Mouse (Mus musculus) hindbrain, embryonic 16.5 days (tissue): ENCODE results near the gene Psma1. TPM values are rescaled to one million over a fixed set of nuclear protein-coding genes. Genes with fewer than 3 reads are reported as not detected.

Experiments
- ATAC-seq: fragments of 200-750 bp; cut with Nextera tagmentation; 2 replicates; pipeline ENCODE4 v1.8.0; 2017; ENCODE audit warnings: moderate TSS enrichment, moderate library complexity
- H3K27ac ChIP-seq: fragments of 300-500 bp; sonication (generic); 2 replicates; pipeline ENCODE4 v1.5.1; 2014; ENCODE audit warnings: low read depth, mild to moderate bottlenecking, control low read depth, low read length, moderate library complexity
- H3K27me3 ChIP-seq: fragments of 300-500 bp; sonication (generic); replicated peaks from 2 replicates; pipeline ENCODE4 v1.6.1; 2014; ENCODE audit warnings: low read length; ENCODE audit not compliant: control insufficient read depth, insufficient read depth
- H3K36me3 ChIP-seq: fragments of 300-500 bp; sonication (generic); 2 replicates; pipeline ENCODE4 v1.6.1; 2014; ENCODE audit warnings: mild to moderate bottlenecking, low read length, moderate library complexity, mixed read lengths; ENCODE audit not compliant: control insufficient read depth, insufficient read depth
- H3K4me1 ChIP-seq: fragments of 300-500 bp; sonication (generic); 2 replicates; pipeline ENCODE4 v1.6.1; 2014; ENCODE audit warnings: low read depth, low read length; ENCODE audit not compliant: control insufficient read depth, insufficient read depth
- H3K4me2 ChIP-seq: fragments of 300-500 bp; sonication (generic); 2 replicates; pipeline ENCODE4 v1.6.1; 2014; ENCODE audit warnings: mild to moderate bottlenecking, low read length, control low read depth, moderate library complexity
- H3K4me3 ChIP-seq: fragments of 300-500 bp; sonication (generic); 2 replicates; pipeline ENCODE4 v1.5.1; 2014; ENCODE audit warnings: mild to moderate bottlenecking, low read length, control low read depth, moderate library complexity
- H3K9ac ChIP-seq: fragments of 300-500 bp; sonication (generic); 2 replicates; pipeline ENCODE4 v1.6.1; 2014; ENCODE audit warnings: low read depth, mild to moderate bottlenecking, control low read depth, low read length, moderate library complexity
- H3K9me3 ChIP-seq: fragments of 300-500 bp; sonication (generic); 2 replicates; pipeline ENCODE4 v1.6.1; 2014; ENCODE audit warnings: mild to moderate bottlenecking, low read length, moderate library complexity; ENCODE audit not compliant: control insufficient read depth
- WGBS: fragments of 180-500 bp; shearing (Covaris S2); extraction: QIAGEN DNeasy Blood & Tissue Kit; methylation state at CpG from one replicate; pipeline ENCODE4 v1.1.7; 2014; 5-methylcytosine and 5-hydroxymethylcytosine counted together
- polyA plus RNA-seq: library from polyadenylated mRNA; unstranded; fragments of >200 nt; fragmentation: Nextera tagmentation; extraction: Ambion mirVana; gene quantifications from 2 replicates; pipeline ENCODE4 v1.2.1, GENCODE M21; 2015

Gene Psma1
- polyA plus RNA-seq: 340 and 357 TPM in 2 replicates

DNA sequence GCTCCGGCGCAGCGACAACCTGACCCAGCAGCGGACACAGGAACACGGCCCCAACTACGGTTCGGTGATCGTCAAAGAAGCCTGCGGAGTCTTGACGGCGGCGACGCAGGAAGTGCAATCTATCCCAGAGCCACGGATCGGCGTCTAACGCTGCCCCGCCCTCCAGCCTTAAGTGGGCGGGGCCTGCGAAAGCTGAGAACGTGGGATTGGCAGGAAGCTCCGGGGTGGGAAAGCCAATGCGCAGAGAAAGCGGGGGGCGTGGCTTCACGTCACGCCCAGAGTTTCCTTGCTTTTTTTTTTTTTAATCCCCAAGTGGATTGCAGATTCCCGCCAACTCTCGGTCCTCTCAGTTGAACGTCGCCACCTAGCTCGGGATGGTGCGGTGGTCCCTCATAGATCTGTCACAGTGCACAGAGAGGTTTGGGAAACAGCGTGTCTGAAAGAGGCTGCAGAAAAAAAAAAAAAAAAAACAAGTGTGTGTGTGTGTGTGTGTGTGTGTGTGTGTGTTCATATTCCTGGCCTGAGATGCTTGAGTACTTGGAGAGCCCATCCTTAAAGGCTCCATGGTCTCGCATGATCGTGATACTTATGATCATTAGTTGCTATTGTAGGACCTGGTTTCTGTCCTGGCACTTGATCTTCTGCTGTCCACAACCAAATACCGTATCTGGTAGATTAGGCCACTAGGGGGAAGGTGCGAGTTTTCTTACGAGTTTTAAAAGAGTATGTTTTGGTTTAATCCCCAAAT is at the start of gene Psma1:
Psma1 (minus strand) TSS at position 114 of the 748 bp plus-strand sequence.
- Histone ChIP-seq H3K4me3 (peak within 1 kb of the TSS; percentile 82), H3K9me3 (no peaks in the 10 kb centered on the region), H3K4me1 (peaks cover 9% of the 10 kb centered on the region), H3K9ac (peak within 1 kb of the TSS; percentile 95), H3K36me3 (no peaks in the 10 kb centered on the region; the same call in 1 of the 2 replicates), H3K27me3 (no peaks in the 10 kb centered on the region), H3K27ac (peak within 1 kb of the TSS; percentile 82), H3K4me2 (peak within 1 kb of the TSS; percentile 86)
- WGBS: under 1% methylated on average over 39 of the region's 39 CpGs
- peak; percentile 95 for ATAC-seq

DNA sequence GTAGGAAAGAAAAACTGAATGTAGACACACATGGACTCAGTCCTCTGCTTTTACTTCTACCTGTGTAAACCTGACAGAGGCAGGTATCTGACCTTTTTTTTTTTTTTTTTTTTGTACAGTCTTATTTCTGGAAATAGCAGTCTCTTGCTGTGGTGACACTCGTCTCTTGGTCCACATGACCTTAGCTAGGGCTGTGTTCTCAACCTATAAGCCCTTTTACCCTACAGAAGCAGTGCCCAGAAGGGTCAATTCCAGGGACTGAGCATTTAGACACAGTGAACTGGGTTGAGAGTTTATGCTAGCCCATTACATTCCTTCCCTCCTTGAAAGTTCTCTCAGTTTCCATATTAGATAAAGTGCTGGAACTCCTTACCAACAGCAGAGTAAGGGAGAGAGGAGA is 47.6 kb upstream of the Psma1 start:
- 87% methylated on average over 1 of the region's 1 CpGs for WGBS

DNA sequence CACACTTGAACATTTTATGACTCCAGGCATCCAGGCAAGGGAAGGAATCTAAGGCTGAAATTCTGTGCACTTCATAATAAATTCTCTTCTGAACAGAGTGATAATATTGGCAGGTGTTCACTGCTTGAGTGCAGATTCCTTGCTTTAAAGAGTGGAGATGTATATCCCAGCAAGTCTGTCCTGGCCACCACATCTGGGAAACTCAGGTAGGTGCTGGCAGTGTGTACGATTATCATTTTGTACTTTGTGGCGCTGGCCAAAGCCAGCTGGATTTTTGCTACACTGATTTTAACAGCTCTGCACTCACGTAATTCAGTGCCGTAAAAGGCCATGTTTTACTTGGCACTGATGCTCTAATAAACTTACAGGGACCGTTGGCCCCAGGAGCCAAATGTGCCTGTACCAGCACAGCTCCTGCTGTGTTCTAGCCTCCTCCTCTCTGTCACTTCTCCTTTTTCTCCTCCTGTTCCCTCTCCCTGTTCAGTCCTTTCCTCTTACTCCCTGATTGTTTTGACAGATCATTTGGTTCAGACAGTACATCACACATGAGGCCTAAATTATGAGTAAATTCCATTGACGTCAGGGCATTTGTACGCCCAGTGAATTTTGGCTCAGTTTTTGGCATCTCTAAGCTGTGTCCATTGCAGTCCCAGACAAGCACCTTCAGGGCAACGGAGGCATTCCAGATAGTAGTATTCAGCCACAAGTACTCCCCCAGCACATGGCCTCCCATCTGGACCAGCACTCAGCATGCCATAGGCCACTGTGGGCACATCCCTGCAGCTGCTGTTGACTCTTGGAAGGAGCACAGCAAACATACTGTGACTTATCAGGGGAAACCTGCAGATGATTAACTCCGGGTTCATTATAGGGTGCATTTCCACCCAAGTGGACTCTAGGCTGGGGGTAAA is 46.9 kb upstream of the Psma1 start:
- no peak overlapping the region for H3K4me2 ChIP-seq
- no peak overlapping the region for H3K27ac ChIP-seq
- peak; percentile 64 for ATAC-seq
- no peaks in the 10 kb centered on the region for H3K9me3 ChIP-seq
- 68% methylated on average over 9 of the region's 9 CpGs for WGBS
- H3K9ac ChIP-seq: no peak overlapping the region
- H3K27me3 ChIP-seq: no peaks in the 10 kb centered on the region
- H3K4me1 ChIP-seq: 0 out of 2 replicates have a peak, but pooled peaks cover 2% of the 10 kb centered on the region
- no peak overlapping the region for H3K4me3 ChIP-seq
- no peaks in the 10 kb centered on the region for H3K36me3 ChIP-seq

More for the DNA sequence above, 47.6 kb upstream of the Psma1 start:
- Histone ChIP-seq H3K4me1 (0 out of 2 replicates have a peak, but pooled peaks cover 2% of the 10 kb centered on the region), H3K4me2 (no peak overlapping the region), H3K36me3 (no peaks in the 10 kb centered on the region), H3K27me3 (no peaks in the 10 kb centered on the region), H3K4me3 (no peak overlapping the region), H3K27ac (no peak overlapping the region), H3K9me3 (no peaks in the 10 kb centered on the region), H3K9ac (no peak overlapping the region)
- no peak for ATAC-seq

DNA sequence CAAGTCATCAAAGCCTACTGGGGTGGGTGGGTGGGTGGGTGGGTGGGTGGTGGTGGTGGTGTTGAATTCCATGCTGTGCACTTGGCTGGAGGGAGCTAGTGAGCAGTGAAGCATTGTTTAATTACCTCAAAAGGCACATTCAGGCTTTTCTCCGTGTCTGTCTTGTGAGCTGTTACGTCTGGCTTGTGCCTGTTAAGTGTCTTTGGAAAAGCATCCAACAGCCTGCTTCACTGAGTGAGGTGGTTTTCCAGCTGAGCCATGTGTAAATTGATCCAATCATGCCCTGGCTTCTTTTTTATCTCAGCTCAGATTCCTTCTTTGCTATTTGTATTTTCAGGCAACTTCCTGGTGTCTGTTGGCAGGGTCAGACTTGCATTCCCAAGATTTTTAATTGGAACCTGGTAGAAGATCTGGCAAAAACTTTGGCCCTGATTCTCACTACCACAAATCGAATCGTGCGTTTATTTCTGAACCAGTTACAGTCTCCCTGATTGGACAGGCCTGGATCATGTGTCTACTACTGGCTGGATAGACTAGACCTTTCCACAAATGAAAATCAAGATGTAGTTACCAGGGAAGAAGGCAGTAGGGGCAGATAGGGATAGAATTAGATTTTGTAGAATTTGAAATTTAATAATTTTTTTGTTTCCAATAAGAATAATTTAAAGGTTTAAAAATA is 45.9 kb upstream of the Psma1 start:
- H3K27me3 ChIP-seq: no peaks in the 10 kb centered on the region
- H3K27ac ChIP-seq: no peak overlapping the region
- H3K36me3 ChIP-seq: no peaks in the 10 kb centered on the region
- H3K9ac ChIP-seq: no peak overlapping the region
- no peak overlapping the region for H3K4me2 ChIP-seq
- ATAC-seq: no peak
- no peaks in the 10 kb centered on the region for H3K9me3 ChIP-seq
- no peak overlapping the region for H3K4me3 ChIP-seq
- WGBS: 46% methylated on average over 5 of the region's 5 CpGs
- H3K4me1 ChIP-seq: 0 out of 2 replicates have a peak, but pooled peaks cover 2% of the 10 kb centered on the region

DNA sequence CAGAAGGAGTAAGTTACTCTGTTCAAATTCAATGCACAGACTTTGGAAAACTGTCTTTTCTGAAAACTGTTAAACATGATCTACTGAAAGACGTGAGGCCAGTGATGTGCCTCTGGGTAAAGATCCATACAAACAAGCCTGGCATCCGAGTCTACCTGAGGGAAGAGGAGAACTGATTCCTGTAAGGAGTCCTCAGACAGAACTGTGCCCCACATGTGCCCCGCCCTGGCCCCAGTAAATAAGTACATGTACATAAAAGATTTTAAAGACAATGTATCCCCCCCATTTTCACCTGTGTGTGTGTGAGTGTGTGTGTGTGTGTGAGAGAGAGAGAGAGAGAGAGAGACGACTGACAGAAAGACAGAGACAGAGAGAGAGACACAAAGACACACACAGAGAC is 42.0 kb upstream of the Psma1 start:
- Histone ChIP-seq H3K9me3 (no peaks in the 10 kb centered on the region), H3K9ac (no peak overlapping the region), H3K36me3 (no peaks in the 10 kb centered on the region), H3K4me3 (no peak overlapping the region), H3K4me1 (0 out of 2 replicates have a peak, but pooled peaks cover 2% of the 10 kb centered on the region), H3K4me2 (no peak overlapping the region), H3K27ac (no peak overlapping the region), H3K27me3 (no peaks in the 10 kb centered on the region)
- 89% methylated on average over 4 of the region's 4 CpGs for WGBS
- no peak for ATAC-seq

DNA sequence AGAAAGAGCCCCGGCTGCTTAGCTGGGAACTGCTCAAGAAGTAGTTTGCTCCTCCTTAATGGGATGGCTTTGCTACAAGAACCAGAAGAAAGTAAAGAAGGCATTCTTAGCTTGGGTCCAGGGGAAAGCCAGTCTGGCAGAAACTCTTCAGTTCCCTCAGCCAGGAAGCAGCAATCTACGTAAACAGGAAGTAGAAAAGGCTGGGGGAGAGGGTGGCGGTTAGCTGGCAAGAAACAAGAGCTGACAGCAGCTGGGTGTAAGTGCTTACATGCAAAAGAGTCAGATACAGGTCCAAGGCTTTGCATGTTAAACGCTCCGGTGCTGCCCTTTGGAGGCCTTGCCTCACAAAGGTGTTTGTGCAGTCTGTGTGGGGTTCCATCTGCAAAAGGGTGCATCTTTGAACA is 41.5 kb upstream of the Psma1 start:
- Histone ChIP-seq H3K27ac (no peak overlapping the region), H3K4me3 (no peak overlapping the region), H3K27me3 (no peaks in the 10 kb centered on the region), H3K9me3 (no peaks in the 10 kb centered on the region), H3K9ac (no peak overlapping the region), H3K36me3 (no peaks in the 10 kb centered on the region), H3K4me2 (no peak overlapping the region), H3K4me1 (no peaks in the 10 kb centered on the region)
- no peak for ATAC-seq
- 59% methylated on average over 5 of the region's 5 CpGs for WGBS

DNA sequence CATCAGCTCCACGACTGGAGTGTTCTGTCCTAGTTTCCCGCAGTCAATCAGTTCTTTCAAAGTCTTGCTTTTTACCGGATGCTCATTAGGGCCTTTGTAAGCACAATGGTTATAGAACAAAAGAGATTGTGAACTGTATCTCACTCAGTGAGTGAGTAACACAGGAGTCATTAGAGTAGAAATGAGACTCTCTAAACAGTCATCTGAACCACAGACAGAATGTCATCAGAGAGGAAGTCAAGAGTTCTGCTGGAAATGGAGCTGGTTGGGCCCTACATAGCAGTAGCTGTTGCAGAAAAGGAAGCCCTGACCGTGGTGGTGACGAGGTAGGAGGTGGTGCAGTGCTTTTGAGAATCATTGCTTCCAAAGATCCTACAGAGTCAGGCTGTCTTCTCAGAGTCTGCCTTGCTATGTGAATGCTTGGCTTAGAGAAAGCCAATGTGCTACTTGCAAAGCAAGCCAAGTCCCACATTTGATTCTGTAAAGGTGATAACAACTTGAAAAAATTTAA is 40.5 kb upstream of the Psma1 start:
- 25% methylated on average over 5 of the region's 5 CpGs for WGBS
- no peak overlapping the region for H3K4me2 ChIP-seq
- no peak for ATAC-seq

DNA sequence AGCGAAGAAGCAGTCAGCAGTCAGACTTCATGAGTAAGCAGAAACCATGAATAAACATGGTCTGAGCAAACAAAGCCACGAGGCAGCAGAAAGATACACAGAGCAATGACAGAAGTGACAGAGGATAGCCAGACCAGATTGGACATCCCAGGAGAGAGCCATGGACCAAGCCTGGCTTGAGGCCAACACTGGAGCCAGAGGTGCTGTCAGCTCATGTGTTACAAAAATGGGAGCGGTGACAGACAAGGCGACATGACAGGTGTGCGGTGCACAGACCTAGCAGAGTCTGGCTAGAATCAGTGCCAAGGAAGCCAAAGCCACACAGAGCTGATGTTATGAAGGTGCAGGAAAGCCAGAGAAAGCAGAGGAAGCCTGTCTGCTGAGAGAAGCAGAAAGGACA is 35.3 kb upstream of the Psma1 start:
- Histone ChIP-seq H3K4me3 (no peak overlapping the region), H3K9ac (no peak overlapping the region), H3K36me3 (no peaks in the 10 kb centered on the region), H3K9me3 (no peaks in the 10 kb centered on the region), H3K27ac (no peak overlapping the region), H3K4me2 (no peak overlapping the region), H3K27me3 (no peaks in the 10 kb centered on the region), H3K4me1 (no peaks in the 10 kb centered on the region)
- 0 out of 2 replicates have a peak, but pooled peaks have one; percentile 60 for ATAC-seq
- 64% methylated on average over 5 of the region's 5 CpGs for WGBS

More for the DNA sequence above, 40.5 kb upstream of the Psma1 start:
- Histone ChIP-seq H3K4me3 (no peak overlapping the region), H3K27me3 (no peaks in the 10 kb centered on the region), H3K4me1 (no peaks in the 10 kb centered on the region), H3K9me3 (no peaks in the 10 kb centered on the region), H3K27ac (no peak overlapping the region), H3K9ac (no peak overlapping the region), H3K36me3 (no peaks in the 10 kb centered on the region)
